Comparison of ENCODE assay signal across 8 mouse cellular contexts in the genomic region with DNA sequence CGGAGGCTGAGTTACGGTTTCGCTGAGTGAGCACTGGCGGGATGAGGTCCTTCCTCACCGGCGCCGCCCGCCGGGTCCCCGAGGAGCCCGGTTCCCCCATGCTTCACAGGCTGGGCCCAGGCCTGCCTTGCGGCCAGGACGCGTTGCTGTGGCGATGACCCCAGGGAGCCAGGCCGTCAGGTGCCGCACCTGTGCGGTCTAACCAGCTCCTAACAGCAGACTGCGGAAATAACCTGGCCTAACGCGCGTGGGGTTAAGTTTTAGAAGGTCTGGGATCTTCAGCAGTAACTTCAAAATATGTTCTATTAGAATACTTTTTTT. TPM values are rescaled to one million over a fixed set of nuclear protein-coding genes. Genes with fewer than 3 reads are reported as not detected.
DNase-seq lines count a peak whose midpoint lies in the region; ATAC-seq and TF ChIP-seq lines count a peak whose summit lies in the region.

No protein-coding gene starts in this region.

- peak overlapping the region; percentile 99 for H3K27ac ChIP-seq in heart, postnatal 0 days (ENCODE audit: low read depth)
- H3K27ac ChIP-seq in bone marrow, adult 2 months (ENCODE audit: control insufficient read depth, insufficient read depth, low read depth, low read length, poor library complexity) = peak overlapping the region; percentile 66
- peak overlapping the region; percentile 93 for H3K27ac ChIP-seq in hindbrain, embryonic 12.5 days
- peak overlapping the region; percentile 95 for H3K27ac ChIP-seq in midbrain, embryonic 12.5 days (replicated peaks)

- TF ChIP-seq EP300 in heart, postnatal 0 days (IDR thresholded peaks at IDR 0.05; ENCODE audit: low read depth) = no peak

- peak overlapping the region; percentile 88 for H3K9ac ChIP-seq in heart, postnatal 0 days (replicated peaks; ENCODE audit: low read depth, low read length)
- H3K9ac ChIP-seq in hindbrain, embryonic 12.5 days = peak overlapping the region; percentile 82
- H3K9ac ChIP-seq in midbrain, embryonic 12.5 days (replicated peaks) = peak overlapping the region; percentile 70

- H3K4me2 ChIP-seq in heart, postnatal 0 days (ENCODE audit: low read depth, low read length) = peak overlapping the region; percentile 95
- peak overlapping the region; percentile 85 for H3K4me2 ChIP-seq in hindbrain, embryonic 12.5 days (replicated peaks)
- H3K4me2 ChIP-seq in midbrain, embryonic 12.5 days (replicated peaks) = peak overlapping the region; percentile 86

- no peak for DNase-seq in heart, postnatal 0 days (ENCODE audit: low spot score)
- DNase-seq in heart, postnatal 36 days = no peak
- DNase-seq in spleen, adult 18-20 months = no peak
- DNase-seq in layer of hippocampus, postnatal 10 days (ENCODE audit: low spot score in 2 of 2) = no peak
- no peak for DNase-seq in testis, postnatal 10 days (ENCODE audit: low spot score)

- peak overlapping the region; percentile 62 for H3K4me3 ChIP-seq in heart, postnatal 0 days (ENCODE audit: low read depth, low read length)
- peak overlapping the region; percentile 69 for H3K4me3 ChIP-seq in bone marrow, adult 2 months (replicated peaks; ENCODE audit: control insufficient read depth, low read depth, low read length)
- peak overlapping the region; percentile 86 for H3K4me3 ChIP-seq in hindbrain, embryonic 12.5 days
- H3K4me3 ChIP-seq in midbrain, embryonic 12.5 days = peak overlapping the region; percentile 76

- peaks cover 12% of the 10 kb centered on the region for H3K4me1 ChIP-seq in heart, postnatal 0 days (ENCODE audit: control insufficient read depth, insufficient read depth)
- no peaks in the 10 kb centered on the region; the same call in 1 of the 2 replicates for H3K4me1 ChIP-seq in bone marrow, adult 2 months (ENCODE audit: control insufficient read depth, insufficient read depth, low read length)
- H3K4me1 ChIP-seq in hindbrain, embryonic 12.5 days = peaks cover 20% of the 10 kb centered on the region
- H3K4me1 ChIP-seq in midbrain, embryonic 12.5 days = peaks cover 18% of the 10 kb centered on the region

- intact Hi-C loops in heart, postnatal 36 days (cut with DNase I) = loop anchor here (2.0 to 10.0 kb wide), 3 partner anchors 18 to 1994 kb away; a partner anchor contains a TSS

- no peak for TF ChIP-seq CTCF in heart, postnatal 0 days (IDR thresholded peaks at IDR 0.05; ENCODE audit: low read depth)
- no peak for TF ChIP-seq CTCF in bone marrow, adult 2 months (IDR thresholded peaks at IDR 0.05; ENCODE audit: control insufficient read depth, insufficient read depth, low read length)

- no peaks in the 10 kb centered on the region for H3K9me3 ChIP-seq in heart, postnatal 0 days (replicated peaks; ENCODE audit: control insufficient read depth, low read length)
- H3K9me3 ChIP-seq in hindbrain, embryonic 12.5 days (replicated peaks) = no peaks in the 10 kb centered on the region
- H3K9me3 ChIP-seq in midbrain, embryonic 12.5 days = no peaks in the 10 kb centered on the region

- H3K27me3 ChIP-seq in heart, postnatal 0 days (ENCODE audit: control insufficient read depth, insufficient read depth, low read length) = no peaks in the 10 kb centered on the region
- no peaks in the 10 kb centered on the region for H3K27me3 ChIP-seq in hindbrain, embryonic 12.5 days
- no peaks in the 10 kb centered on the region for H3K27me3 ChIP-seq in midbrain, embryonic 12.5 days

- no peak; the same call in 1 of the 2 replicates for TF ChIP-seq POLR2A in bone marrow, adult 2 months (IDR thresholded peaks at IDR 0.05; ENCODE audit: borderline replicate concordance, control insufficient read depth, low read depth, low read length)

- H3K36me3 ChIP-seq in heart, postnatal 0 days (replicated peaks; ENCODE audit: control insufficient read depth, insufficient read depth, low read length) = no peaks in the 10 kb centered on the region
- H3K36me3 ChIP-seq in hindbrain, embryonic 12.5 days = no peaks in the 10 kb centered on the region
- H3K36me3 ChIP-seq in midbrain, embryonic 12.5 days = no peaks in the 10 kb centered on the region

- peak; percentile 17 for ATAC-seq in heart, postnatal 0 days (ENCODE audit: insufficient read depth, low read depth)
- ATAC-seq in hindbrain, embryonic 12.5 days (ENCODE audit: low FRiP score) = no peak; the same call in 1 of the 2 replicates
- peak; percentile 59; the same call in 1 of the 2 replicates for ATAC-seq in midbrain, embryonic 12.5 days (ENCODE audit: low FRiP score, low read depth)

- WGBS in heart, postnatal 0 days = under 1% methylated on average over 22 of the region's 22 CpGs
- WGBS in bone marrow, adult 2 months = under 1% methylated on average over 22 of the region's 22 CpGs
- WGBS in hindbrain, embryonic 12.5 days = under 1% methylated on average over 22 of the region's 22 CpGs
- 0% methylated on average over 22 of the region's 22 CpGs for WGBS in midbrain, embryonic 12.5 days

RNA-seq across cellular contexts. Expression of a gene that starts 0.9 kb away (rescaled TPM):
- 52.0 and 56.4 TPM in 2 replicates for total RNA-seq in heart, postnatal 0 days (2014; rRNA removed; ENCODE audit: low replicate concordance)
- 10.8 and 11.2 TPM in 2 replicates for polyA plus RNA-seq in heart, postnatal 0 days (2015; fragmentation: Nextera tagmentation; extraction: Ambion mirVana)
- total RNA-seq in heart, postnatal 36 days (2021) = 10 to 100 TPM; 30.7 to 30.9 TPM
- 2.9 and 3.2 TPM in 2 replicates for polyA plus RNA-seq in bone marrow, adult 2 months (2011; ENCODE audit: insufficient read depth, insufficient read length, low replicate concordance, missing spikeins)
- 34.6 and 36.4 TPM in 2 replicates for polyA plus RNA-seq in hindbrain, embryonic 12.5 days (2016; fragmentation: Nextera tagmentation; extraction: Ambion mirVana)
- polyA plus RNA-seq in midbrain, embryonic 12.5 days (2016; fragmentation: Nextera tagmentation; extraction: Ambion mirVana) = 15.9 and 18.6 TPM in 2 replicates
- 10 to 100 TPM; 17.5 to 18.1 TPM for total RNA-seq in layer of hippocampus, postnatal 10 days (2021)
